In the genomic region with DNA sequence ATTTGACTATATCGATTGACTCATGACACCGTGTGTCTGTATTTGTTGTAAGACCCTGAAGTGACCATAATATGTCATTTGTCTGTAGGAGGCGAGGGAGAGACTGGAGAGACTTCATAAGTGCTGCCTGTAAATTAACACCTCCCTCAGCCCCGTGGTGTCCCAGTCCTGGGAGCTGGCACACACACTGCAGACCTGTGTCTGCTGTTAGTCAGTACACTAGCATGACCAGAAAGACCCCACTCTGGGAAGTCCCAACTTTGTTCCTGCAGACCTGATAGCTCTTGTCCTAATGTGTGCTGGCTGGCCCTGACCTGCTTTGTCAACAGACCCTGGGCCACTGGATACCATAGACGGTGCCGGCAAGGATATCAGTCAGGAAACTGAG, we compare ENCODE assay signal across 8 mouse cellular contexts. TPM values are rescaled to one million over a fixed set of nuclear protein-coding genes. Genes with fewer than 3 reads are reported as not detected.
DNase-seq lines count a peak whose midpoint lies in the region; ATAC-seq lines count a peak whose summit lies in the region.

No protein-coding gene starts in this region.

- peak overlapping the region; percentile 64 for H3K4me2 ChIP-seq in kidney, embryonic 15.5 days
- peak overlapping the region; percentile 74 for H3K4me2 ChIP-seq in embryonic facial prominence, embryonic 13.5 days
- H3K4me2 ChIP-seq in intestine, embryonic 15.5 days (replicated peaks), result peak overlapping the region; percentile 75
- peak overlapping the region; percentile 85 for H3K4me2 ChIP-seq in neural tube, embryonic 13.5 days

- H3K9me3 ChIP-seq in kidney, embryonic 15.5 days (replicated peaks), result no peaks in the 10 kb centered on the region
- H3K9me3 ChIP-seq in embryonic facial prominence, embryonic 13.5 days, result no peaks in the 10 kb centered on the region
- H3K9me3 ChIP-seq in intestine, embryonic 15.5 days, result no peaks in the 10 kb centered on the region
- no peaks in the 10 kb centered on the region for H3K9me3 ChIP-seq in neural tube, embryonic 13.5 days

- no peak for ATAC-seq in kidney, embryonic 15.5 days (replicated peaks; ENCODE audit: low FRiP score)
- no peak for ATAC-seq in embryonic facial prominence, embryonic 13.5 days (ENCODE audit: insufficient number of reproducible peaks, insufficient read depth, low FRiP score, low TSS enrichment, low read depth)
- ATAC-seq in intestine, embryonic 15.5 days, result no peak
- no peak for ATAC-seq in neural tube, embryonic 13.5 days (ENCODE audit: low read depth)

- 38% methylated on average over 6 of the region's 6 CpGs for WGBS in kidney, embryonic 15.5 days
- WGBS in embryonic facial prominence, embryonic 13.5 days, result 71% methylated on average over 6 of the region's 6 CpGs
- WGBS in intestine, embryonic 15.5 days, result 51% methylated on average over 6 of the region's 6 CpGs
- WGBS in neural tube, embryonic 13.5 days, result 68% methylated on average over 6 of the region's 6 CpGs

- H3K36me3 ChIP-seq in kidney, embryonic 15.5 days, result no peaks in the 10 kb centered on the region; the same call in 1 of the 2 replicates
- peaks cover 8% of the 10 kb centered on the region for H3K36me3 ChIP-seq in embryonic facial prominence, embryonic 13.5 days
- H3K36me3 ChIP-seq in intestine, embryonic 15.5 days, result no peaks in the 10 kb centered on the region
- no peaks in the 10 kb centered on the region for H3K36me3 ChIP-seq in neural tube, embryonic 13.5 days

- no peak overlapping the region for H3K27ac ChIP-seq in kidney, embryonic 15.5 days
- no peak overlapping the region for H3K27ac ChIP-seq in embryonic facial prominence, embryonic 13.5 days
- no peak overlapping the region for H3K27ac ChIP-seq in intestine, embryonic 15.5 days
- no peak overlapping the region for H3K27ac ChIP-seq in neural tube, embryonic 13.5 days (replicated peaks)

- peaks cover 52% of the 10 kb centered on the region for H3K4me1 ChIP-seq in kidney, embryonic 15.5 days
- peaks cover 64% of the 10 kb centered on the region for H3K4me1 ChIP-seq in embryonic facial prominence, embryonic 13.5 days
- H3K4me1 ChIP-seq in intestine, embryonic 15.5 days (replicated peaks), result peaks cover 46% of the 10 kb centered on the region
- H3K4me1 ChIP-seq in neural tube, embryonic 13.5 days (replicated peaks), result peaks cover 64% of the 10 kb centered on the region

- no peak for DNase-seq in kidney, postnatal 10 days
- DNase-seq in embryo, embryonic 10.5 days (ENCODE audit: low spot score), result no peak
- DNase-seq in kidney, postnatal 14 days, result no peak
- DNase-seq in adrenal gland, adult 8-10 months, result no peak

- H3K4me3 ChIP-seq in kidney, embryonic 15.5 days (replicated peaks), result peak overlapping the region; percentile 84
- peak overlapping the region; percentile 80 for H3K4me3 ChIP-seq in embryonic facial prominence, embryonic 13.5 days
- peak overlapping the region; percentile 91 for H3K4me3 ChIP-seq in intestine, embryonic 15.5 days (replicated peaks)
- H3K4me3 ChIP-seq in neural tube, embryonic 13.5 days, result peak overlapping the region; percentile 84

- H3K9ac ChIP-seq in kidney, embryonic 15.5 days, result 0 out of 2 replicates have a peak overlapping the region, but pooled peaks have one; percentile 32
- peak overlapping the region; percentile 95 for H3K9ac ChIP-seq in embryonic facial prominence, embryonic 13.5 days
- peak overlapping the region; percentile 90 for H3K9ac ChIP-seq in intestine, embryonic 15.5 days
- peak overlapping the region; percentile 88 for H3K9ac ChIP-seq in neural tube, embryonic 13.5 days

- H3K27me3 ChIP-seq in kidney, embryonic 15.5 days, result no peaks in the 10 kb centered on the region
- no peaks in the 10 kb centered on the region for H3K27me3 ChIP-seq in embryonic facial prominence, embryonic 13.5 days
- H3K27me3 ChIP-seq in intestine, embryonic 15.5 days (replicated peaks), result no peaks in the 10 kb centered on the region
- no peaks in the 10 kb centered on the region for H3K27me3 ChIP-seq in neural tube, embryonic 13.5 days

RNA-seq across cellular contexts. Expression of a gene that starts 2.8 kb away (rescaled TPM):
- polyA plus RNA-seq in kidney, embryonic 15.5 days (2015; fragmentation: Nextera tagmentation; extraction: Ambion mirVana), result 7.5 and 8.3 TPM in 2 replicates
- 8.6 and 9.4 TPM in 2 replicates for polyA plus RNA-seq in embryonic facial prominence, embryonic 13.5 days (2015; fragmentation: Nextera tagmentation; extraction: Ambion mirVana)
- 8.5 and 9.3 TPM in 2 replicates for polyA plus RNA-seq in intestine, embryonic 15.5 days (2015; fragmentation: Nextera tagmentation; extraction: Ambion mirVana)
- polyA plus RNA-seq in neural tube, embryonic 13.5 days (2015; fragmentation: Nextera tagmentation; extraction: Ambion mirVana), result 7.0 and 7.1 TPM in 2 replicates
- 10 to 100 TPM; 50.3 to 83.2 (median 63.5) TPM for total RNA-seq in adrenal gland, adult 8-10 months (2022)

RNA-seq across cellular contexts. Expression of a gene that starts 19.0 kb away (rescaled TPM):
- polyA plus RNA-seq in kidney, embryonic 15.5 days (2015; fragmentation: Nextera tagmentation; extraction: Ambion mirVana), result 12.0 and 13.1 TPM in 2 replicates
- polyA plus RNA-seq in embryonic facial prominence, embryonic 13.5 days (2015; fragmentation: Nextera tagmentation; extraction: Ambion mirVana), result 13.9 and 14.3 TPM in 2 replicates
- polyA plus RNA-seq in intestine, embryonic 15.5 days (2015; fragmentation: Nextera tagmentation; extraction: Ambion mirVana), result 13.9 and 17.0 TPM in 2 replicates
- polyA plus RNA-seq in neural tube, embryonic 13.5 days (2015; fragmentation: Nextera tagmentation; extraction: Ambion mirVana), result 21.9 and 24.3 TPM in 2 replicates
- total RNA-seq in adrenal gland, adult 8-10 months (2022), result 10 to 100 TPM; 49.0 to 73.2 (median 60.2) TPM

Comparison
In these comparisons a context has a peak if more than half of its experiments do, and no peak if none do; other contexts are left out.
1. H3K9ac ChIP-seq: peak in every context shown above with its lines; median percentile 95 in embryonic facial prominence, embryonic 13.5 days; 90 in intestine, embryonic 15.5 days; 88 in neural tube, embryonic 13.5 days; 32 in kidney, embryonic 15.5 days.